Mouse (Mus musculus): Measurements from ENCODE around the gene Lsm2. TPM values are rescaled to one million over a fixed set of nuclear protein-coding genes. Genes with fewer than 3 reads are reported as not detected.
"Not testable (repeated sequence)": the region's sequence is repeated elsewhere in the genome, so short reads cannot be mapped to it uniquely, and the experiment has no call there.

Lsm2 gene
- polyA plus RNA-seq, 1 experiment from 2014 or later: 151 TPM

GRCm38 (mm10) chr17:34953258-34953657 lies 28.4 kb upstream of the Lsm2 start:
- Histone ChIP-seq H3K27me3 (replicated peaks; ENCODE audit: control insufficient read depth, insufficient read depth, low read length) (peaks cover 3% of the 10 kb centered on the region; the same call in 1 of the 2 replicates), H3K4me2 (ENCODE audit: low read depth, low read length) (peak overlapping the region; percentile 91; the same call in 1 of the 2 replicates), H3K9me3 (ENCODE audit: control insufficient read depth, low read length) (no peaks in the 10 kb centered on the region), H3K27ac (replicated peaks; ENCODE audit: low read depth, low read length) (peak overlapping the region; percentile 89; the same call in 1 of the 2 replicates), H3K9ac (ENCODE audit: low read depth, low read length) (no peak overlapping the region), H3K4me3 (ENCODE audit: low read depth, low read length) (peak overlapping the region; percentile 62), H3K36me3 (ENCODE audit: control insufficient read depth, insufficient read depth, low read length) (peaks cover 21% of the 10 kb centered on the region), H3K4me1 (ENCODE audit: control insufficient read depth, insufficient read depth, low read length) (peaks cover 4% of the 10 kb centered on the region; the same call in 1 of the 2 replicates)
- 83% methylated on average over 3 of the region's 3 CpGs for WGBS
- ATAC-seq (ENCODE audit: low read depth) (no peak), DNase-seq (ENCODE audit: low spot score) (no peak)

GRCm38 (mm10) chr17:34953904-34954303 lies 27.8 kb upstream of the Lsm2 start:
- Histone ChIP-seq H3K4me1 (ENCODE audit: control insufficient read depth, insufficient read depth, low read length) (peaks cover 4% of the 10 kb centered on the region; the same call in 1 of the 2 replicates), H3K4me2 (ENCODE audit: low read depth, low read length) (no peak overlapping the region), H3K27me3 (replicated peaks; ENCODE audit: control insufficient read depth, insufficient read depth, low read length) (peaks cover 3% of the 10 kb centered on the region; the same call in 1 of the 2 replicates), H3K9me3 (ENCODE audit: control insufficient read depth, low read length) (no peaks in the 10 kb centered on the region), H3K36me3 (ENCODE audit: control insufficient read depth, insufficient read depth, low read length) (peaks cover 21% of the 10 kb centered on the region), H3K9ac (ENCODE audit: low read depth, low read length) (no peak overlapping the region), H3K27ac (replicated peaks; ENCODE audit: low read depth, low read length) (no peak overlapping the region), H3K4me3 (ENCODE audit: low read depth, low read length) (no peak overlapping the region)
- DNase-seq (ENCODE audit: low spot score) (no peak), ATAC-seq (ENCODE audit: low read depth) (no peak)
- 89% methylated on average over 4 of the region's 4 CpGs for WGBS

DNA sequence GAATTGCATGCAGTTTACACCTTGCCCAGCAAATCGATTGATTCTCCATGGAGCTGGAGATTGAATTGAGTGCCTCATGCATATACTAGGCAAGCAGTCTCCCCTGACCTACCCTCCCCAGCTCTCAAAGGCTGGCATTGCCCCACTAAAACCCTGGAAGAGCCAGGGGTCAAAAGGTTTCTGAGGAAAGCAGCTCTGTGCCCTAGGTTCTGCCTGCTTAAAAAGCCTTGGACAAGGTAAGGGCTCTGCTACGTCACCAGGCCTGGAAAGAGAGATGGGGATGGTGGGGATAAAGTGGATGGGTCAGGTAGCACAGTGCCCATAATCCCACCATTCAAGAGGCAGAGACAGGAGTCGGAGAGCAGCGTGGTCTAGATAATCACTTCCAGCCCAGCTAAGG lies 26.8 kb upstream of the Lsm2 start:
- WGBS: 50% methylated on average over 4 of the region's 4 CpGs
- no peak for ATAC-seq (ENCODE audit: low read depth)
- peaks cover 3% of the 10 kb centered on the region; the same call in 1 of the 2 replicates for H3K27me3 ChIP-seq (replicated peaks; ENCODE audit: control insufficient read depth, insufficient read depth, low read length)

DNA sequence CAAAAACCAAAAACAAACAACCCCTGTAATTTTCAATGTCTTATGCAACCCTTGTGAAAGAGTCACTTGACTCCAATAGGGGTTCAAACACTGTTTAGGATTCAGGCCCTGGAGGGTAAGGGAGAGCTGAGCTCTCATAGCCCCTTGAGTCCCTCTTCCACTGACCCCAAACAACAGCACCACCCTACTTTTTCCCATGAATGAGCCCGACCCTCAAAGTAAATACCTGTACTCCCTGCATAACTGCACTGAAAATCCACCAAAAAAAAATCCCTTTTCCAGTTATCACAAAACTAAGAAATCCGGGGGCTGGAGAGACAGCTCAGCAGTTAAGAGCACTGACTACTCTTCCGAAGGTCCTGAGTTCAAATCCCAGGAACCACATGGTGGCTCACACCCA lies 25.8 kb upstream of the Lsm2 start:
- DNase-seq (ENCODE audit: low spot score) (no peak), ATAC-seq (ENCODE audit: low read depth) (no peak)
- Histone ChIP-seq H3K4me1 (ENCODE audit: control insufficient read depth, insufficient read depth, low read length) (no peaks in the 10 kb centered on the region; the same call in 1 of the 2 replicates), H3K9me3 (ENCODE audit: control insufficient read depth, low read length) (no peaks in the 10 kb centered on the region), H3K27ac (replicated peaks; ENCODE audit: low read depth, low read length) (no peak overlapping the region), H3K4me3 (ENCODE audit: low read depth, low read length) (no peak overlapping the region), H3K9ac (ENCODE audit: low read depth, low read length) (no peak overlapping the region), H3K4me2 (ENCODE audit: low read depth, low read length) (no peak overlapping the region), H3K36me3 (ENCODE audit: control insufficient read depth, insufficient read depth, low read length) (peaks cover 5% of the 10 kb centered on the region), H3K27me3 (replicated peaks; ENCODE audit: control insufficient read depth, insufficient read depth, low read length) (peaks cover 3% of the 10 kb centered on the region; the same call in 1 of the 2 replicates)
- 84% methylated on average over 3 of the region's 3 CpGs for WGBS

More for the DNA sequence above, 26.8 kb upstream of the Lsm2 start:
- no peaks in the 10 kb centered on the region for H3K9me3 ChIP-seq (ENCODE audit: control insufficient read depth, low read length)
- peaks cover 15% of the 10 kb centered on the region for H3K36me3 ChIP-seq (ENCODE audit: control insufficient read depth, insufficient read depth, low read length)
- DNase-seq (ENCODE audit: low spot score): no peak
- H3K27ac ChIP-seq (replicated peaks; ENCODE audit: low read depth, low read length): no peak overlapping the region
- no peak overlapping the region for H3K4me3 ChIP-seq (ENCODE audit: low read depth, low read length)
- H3K4me1 ChIP-seq (ENCODE audit: control insufficient read depth, insufficient read depth, low read length): peaks cover 4% of the 10 kb centered on the region; the same call in 1 of the 2 replicates
- H3K9ac ChIP-seq (ENCODE audit: low read depth, low read length): no peak overlapping the region
- no peak overlapping the region for H3K4me2 ChIP-seq (ENCODE audit: low read depth, low read length)

- peak; percentile 57 for DNase-seq (ENCODE audit: low spot score)
- Histone ChIP-seq H3K9ac (ENCODE audit: low read depth, low read length) (no peak overlapping the region), H3K4me2 (ENCODE audit: low read depth, low read length) (no peak overlapping the region), H3K4me3 (ENCODE audit: low read depth, low read length) (no peak overlapping the region), H3K36me3 (ENCODE audit: control insufficient read depth, insufficient read depth, low read length) (peaks cover under 1% of the 10 kb centered on the region; the same call in 1 of the 2 replicates), H3K27me3 (replicated peaks; ENCODE audit: control insufficient read depth, insufficient read depth, low read length) (peaks cover 3% of the 10 kb centered on the region; the same call in 1 of the 2 replicates), H3K4me1 (ENCODE audit: control insufficient read depth, insufficient read depth, low read length) (no peaks in the 10 kb centered on the region), H3K27ac (replicated peaks; ENCODE audit: low read depth, low read length) (no peak overlapping the region), H3K9me3 (ENCODE audit: control insufficient read depth, low read length) (no peaks in the 10 kb centered on the region)
- 17% methylated on average over 1 of the region's 1 CpGs for WGBS
- ATAC-seq (ENCODE audit: low read depth): no peak
These were observed 25.3 kb upstream of the Lsm2 start for GRCm38 (mm10) chr17:34956340-34956739.

DNA sequence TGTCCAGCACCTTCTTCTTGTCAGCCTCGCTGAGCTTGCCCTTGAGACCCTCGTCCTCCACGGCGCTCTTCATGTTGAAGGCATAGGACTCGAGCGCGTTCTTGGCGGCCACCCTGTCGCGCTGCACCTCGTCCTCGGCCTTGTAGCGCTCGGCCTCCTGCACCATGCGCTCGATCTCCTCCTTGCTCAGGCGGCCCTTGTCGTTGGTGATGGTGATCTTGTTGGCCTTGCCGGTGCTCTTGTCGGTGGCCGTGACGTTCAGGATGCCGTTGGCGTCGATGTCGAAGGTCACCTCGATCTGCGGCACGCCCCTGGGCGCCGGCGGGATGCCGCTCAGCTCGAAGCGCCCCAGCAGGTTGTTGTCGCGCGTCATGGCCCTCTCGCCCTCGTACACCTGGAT lies 24.4 kb upstream of the Lsm2 start:
- ATAC-seq (ENCODE audit: low read depth); H3K4me2 ChIP-seq (ENCODE audit: low read depth, low read length); H3K4me3 ChIP-seq (ENCODE audit: low read depth, low read length); H3K27ac ChIP-seq (replicated peaks; ENCODE audit: low read depth, low read length); H3K4me1 ChIP-seq (ENCODE audit: control insufficient read depth, insufficient read depth, low read length); H3K9ac ChIP-seq (ENCODE audit: low read depth, low read length); H3K27me3 ChIP-seq (replicated peaks; ENCODE audit: control insufficient read depth, insufficient read depth, low read length); H3K9me3 ChIP-seq (ENCODE audit: control insufficient read depth, low read length); H3K36me3 ChIP-seq (ENCODE audit: control insufficient read depth, insufficient read depth, low read length); DNase-seq (ENCODE audit: low spot score): not testable (repeated sequence)
- WGBS: 16% methylated on average over 10 of the region's 40 CpGs

GRCm38 (mm10) chr17:34957966-34958365 lies 23.7 kb upstream of the Lsm2 start:
- WGBS: 21% methylated on average over 10 of the region's 40 CpGs
- not testable (repeated sequence) for H3K4me1 ChIP-seq (ENCODE audit: control insufficient read depth, insufficient read depth, low read length); H3K4me2 ChIP-seq (ENCODE audit: low read depth, low read length)

DNA sequence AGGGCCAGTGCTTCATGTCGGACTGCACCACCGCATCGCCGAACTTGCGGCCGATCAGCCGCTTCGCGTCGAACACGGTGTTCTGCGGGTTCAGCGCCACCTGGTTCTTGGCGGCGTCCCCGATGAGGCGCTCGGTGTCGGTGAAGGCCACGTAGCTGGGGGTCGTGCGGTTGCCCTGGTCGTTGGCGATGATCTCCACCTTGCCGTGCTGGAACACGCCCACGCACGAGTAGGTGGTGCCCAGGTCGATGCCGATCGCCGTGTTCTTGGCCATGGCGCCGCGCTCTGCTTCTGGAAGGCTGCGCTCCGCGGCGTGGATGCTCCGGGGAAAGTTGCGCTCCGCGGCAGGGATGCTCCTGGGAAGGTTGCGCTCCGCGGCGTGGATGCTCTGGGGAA lies 22.9 kb upstream of the Lsm2 start:
- H3K4me1 ChIP-seq (ENCODE audit: control insufficient read depth, insufficient read depth, low read length): not testable (repeated sequence)
- H3K9ac ChIP-seq (ENCODE audit: low read depth, low read length): peak overlapping the region; percentile 19; the same call in 1 of the 2 replicates

More at GRCm38 (mm10) chr17:34957966-34958365, 23.7 kb upstream of the Lsm2 start:
- ATAC-seq (ENCODE audit: low read depth); H3K9me3 ChIP-seq (ENCODE audit: control insufficient read depth, low read length); H3K36me3 ChIP-seq (ENCODE audit: control insufficient read depth, insufficient read depth, low read length); H3K9ac ChIP-seq (ENCODE audit: low read depth, low read length); DNase-seq (ENCODE audit: low spot score); H3K4me3 ChIP-seq (ENCODE audit: low read depth, low read length); H3K27me3 ChIP-seq (replicated peaks; ENCODE audit: control insufficient read depth, insufficient read depth, low read length); H3K27ac ChIP-seq (replicated peaks; ENCODE audit: low read depth, low read length): not testable (repeated sequence)

GRCm38 (mm10) chr17:34959130-34959778 lies 22.4 kb upstream of the Lsm2 start, which contains the start of gene Hspa1b:
Gene Hspa1b, minus strand, starts transcription at chr17:34959238.
- not testable (repeated sequence) for H3K36me3 ChIP-seq (ENCODE audit: control insufficient read depth, insufficient read depth, low read length); H3K9me3 ChIP-seq (ENCODE audit: control insufficient read depth, low read length); H3K4me1 ChIP-seq (ENCODE audit: control insufficient read depth, insufficient read depth, low read length); H3K27me3 ChIP-seq (replicated peaks; ENCODE audit: control insufficient read depth, insufficient read depth, low read length)
- 0% methylated on average over 17 of the region's 32 CpGs for WGBS
- Histone ChIP-seq H3K4me3 (ENCODE audit: low read depth, low read length) (peak within 1 kb of the TSS; percentile 42), H3K27ac (replicated peaks; ENCODE audit: low read depth, low read length) (peak within 1 kb of the TSS; percentile 89), H3K4me2 (ENCODE audit: low read depth, low read length) (peak within 1 kb of the TSS; percentile 59), H3K9ac (ENCODE audit: low read depth, low read length) (peak within 1 kb of the TSS; percentile 58)
- DNase-seq (ENCODE audit: low spot score): peak; percentile 94
- peak; percentile 95 for ATAC-seq (ENCODE audit: low read depth)

More for the DNA sequence above, 22.9 kb upstream of the Lsm2 start:
- ATAC-seq (ENCODE audit: low read depth): peak; percentile 23
- H3K27me3 ChIP-seq (replicated peaks; ENCODE audit: control insufficient read depth, insufficient read depth, low read length); DNase-seq (ENCODE audit: low spot score); H3K9me3 ChIP-seq (ENCODE audit: control insufficient read depth, low read length); H3K36me3 ChIP-seq (ENCODE audit: control insufficient read depth, insufficient read depth, low read length); H3K27ac ChIP-seq (replicated peaks; ENCODE audit: low read depth, low read length): not testable (repeated sequence)
- H3K4me3 ChIP-seq (ENCODE audit: low read depth, low read length): peak overlapping the region; percentile 42
- WGBS: 1% methylated on average over 10 of the region's 47 CpGs
- H3K4me2 ChIP-seq (ENCODE audit: low read depth, low read length): peak overlapping the region; percentile 59
